Mouse (Mus musculus): ENCODE measurements around the gene Cpox.

GRCm38 (mm10) chr16:58678660-58679059 is 8.6 kb downstream of the Cpox start:
- TF ChIP-seq GATA1 (IDR thresholded peaks at IDR 0.05; ENCODE audit: borderline replicate concordance, low read length) = no peak
- TF ChIP-seq CTCF (IDR thresholded peaks at IDR 0.05; ENCODE audit: low read depth, low read length) = no peak
